ENCODE assay signal across 8 mouse cellular contexts in the genomic region with DNA sequence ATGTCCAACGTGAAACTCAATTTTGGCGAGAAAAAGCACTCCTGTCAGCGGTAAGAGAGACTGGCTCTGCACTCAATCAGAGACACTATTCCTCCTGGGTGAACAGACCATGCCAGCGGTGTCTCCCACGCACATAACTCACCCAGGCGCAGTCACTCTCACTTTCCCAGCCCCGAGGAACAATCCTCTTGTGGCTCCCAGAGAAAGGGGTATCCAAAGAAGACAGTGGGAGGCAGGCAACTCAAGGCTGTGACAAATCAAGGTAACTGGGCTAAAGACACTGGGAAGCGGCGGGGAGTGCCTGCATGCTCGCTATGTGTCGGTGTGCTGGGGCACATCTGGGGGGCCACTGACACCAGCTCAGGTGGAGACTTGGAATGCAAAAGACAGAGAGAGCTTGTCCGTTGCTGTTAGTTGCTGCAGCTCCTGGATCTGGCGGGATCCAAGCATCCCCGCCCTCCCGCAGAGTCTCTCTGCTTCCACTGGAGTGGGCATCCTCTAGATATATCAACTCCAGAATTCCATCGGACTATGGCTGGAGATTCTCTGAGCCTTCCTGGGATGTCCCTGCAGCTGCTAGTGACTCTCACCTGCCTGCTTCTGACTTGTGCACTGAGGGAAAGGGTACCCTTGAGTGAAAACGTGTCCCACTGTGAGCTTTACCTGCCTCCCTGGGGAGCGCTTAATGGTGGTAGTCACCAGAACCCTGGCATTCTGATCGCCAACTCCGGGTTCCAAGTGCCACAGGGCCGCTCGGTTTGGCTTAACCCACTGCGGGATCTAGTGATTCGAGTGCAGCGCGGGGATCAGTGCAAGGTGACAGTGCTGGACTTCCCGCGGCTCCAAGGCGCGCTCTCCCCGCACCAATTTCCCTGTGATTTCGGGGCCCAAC. TPM values are rescaled to one million over a fixed set of nuclear protein-coding genes. Genes with fewer than 3 reads are reported as not detected.
A peak's percentile ranks its signal among the peaks of the same experiment; 100 is the strongest.
DNase-seq lines count a peak whose midpoint lies in the region; ATAC-seq lines count a peak whose summit lies in the region.

A gene (plus strand): TSS at position 532 of the 892 bp plus-strand sequence.

- DNase-seq in kidney, adult 9 months = no peak
- peak; percentile 23 for DNase-seq in hindbrain, embryonic 11.5 days (ENCODE audit: low spot score)
- DNase-seq in neural tube, embryonic 10.5 days (ENCODE audit: extremely low spot score, low spot score) = peak; percentile 28
- no peak for DNase-seq in gastrocnemius, postnatal 4 days (ENCODE audit: low spot score in 2 of 2)
- no peak for DNase-seq in cerebellum, postnatal 14 days
- DNase-seq in kidney, adult 11 months = no peak

- no peaks in the 10 kb centered on the region for H3K36me3 ChIP-seq in kidney, embryonic 15.5 days
- H3K36me3 ChIP-seq in hindbrain, embryonic 11.5 days (ENCODE audit: control insufficient read depth, insufficient read depth, low read length) = no peaks in the 10 kb centered on the region

- WGBS in kidney, embryonic 15.5 days = 2% methylated on average over 32 of the region's 32 CpGs
- WGBS in hindbrain, embryonic 11.5 days = 3% methylated on average over 32 of the region's 32 CpGs

- peak within 1 kb of the TSS; percentile 65 for H3K4me2 ChIP-seq in kidney, embryonic 15.5 days
- peak within 1 kb of the TSS; percentile 37 for H3K4me2 ChIP-seq in hindbrain, embryonic 11.5 days (replicated peaks; ENCODE audit: low read depth, low read length)

- H3K27me3 ChIP-seq in kidney, embryonic 15.5 days = peaks cover 26% of the 10 kb centered on the region
- H3K27me3 ChIP-seq in hindbrain, embryonic 11.5 days (ENCODE audit: control insufficient read depth, insufficient read depth, low read length) = peaks cover 16% of the 10 kb centered on the region

- H3K9me3 ChIP-seq in kidney, embryonic 15.5 days (replicated peaks) = no peaks in the 10 kb centered on the region
- H3K9me3 ChIP-seq in hindbrain, embryonic 11.5 days (ENCODE audit: control insufficient read depth, low read length) = no peaks in the 10 kb centered on the region

- no peak within 1 kb of the TSS for H3K27ac ChIP-seq in kidney, embryonic 15.5 days
- no peak within 1 kb of the TSS for H3K27ac ChIP-seq in hindbrain, embryonic 11.5 days (ENCODE audit: low read depth, low read length)

- peak; percentile 86 for ATAC-seq in kidney, embryonic 15.5 days (replicated peaks; ENCODE audit: low FRiP score)
- ATAC-seq in common myeloid progenitor, adult 5-6 weeks (replicated peaks; ENCODE audit: low read depth, poor library complexity, severe bottlenecking) = peak; percentile 17; the same call in 1 of the 2 replicates
- ATAC-seq in hindbrain, embryonic 11.5 days (ENCODE audit: low FRiP score) = no peak

- peak within 1 kb of the TSS; percentile 17 for H3K9ac ChIP-seq in kidney, embryonic 15.5 days
- no peak within 1 kb of the TSS for H3K9ac ChIP-seq in hindbrain, embryonic 11.5 days (ENCODE audit: low read depth, low read length)

- peak within 1 kb of the TSS; percentile 33 for H3K4me3 ChIP-seq in kidney, embryonic 15.5 days (replicated peaks)
- peak within 1 kb of the TSS; percentile 13 for H3K4me3 ChIP-seq in hindbrain, embryonic 11.5 days (ENCODE audit: low read depth, low read length)

- peaks cover 11% of the 10 kb centered on the region; the same call in 1 of the 2 replicates for H3K4me1 ChIP-seq in kidney, embryonic 15.5 days
- H3K4me1 ChIP-seq in hindbrain, embryonic 11.5 days (replicated peaks; ENCODE audit: control insufficient read depth, insufficient read depth, low read length) = peaks cover 7% of the 10 kb centered on the region

RNA-seq across cellular contexts. Expression of the gene that starts here (rescaled TPM):
- polyA plus RNA-seq in kidney, embryonic 15.5 days (2015; fragmentation: Nextera tagmentation; extraction: Ambion mirVana) = 0.19 and 0.22 TPM in 2 replicates
- not detected in 2 replicates for total RNA-seq in common myeloid progenitor, adult 5-6 weeks (2017)
- polyA plus RNA-seq in hindbrain, embryonic 11.5 days (2014; fragmentation: Nextera tagmentation; extraction: Ambion mirVana) = 0.03 TPM in 1 of 2 replicates, not detected in the other
- total RNA-seq in gastrocnemius, postnatal 4 days (2021) = not detected

Comparison
In these comparisons a context has a peak if more than half of its experiments do, and no peak if none do; other contexts are left out.
1. Peak in ATAC-seq, H3K4me3 ChIP-seq, H3K9ac ChIP-seq and H3K4me2 ChIP-seq in kidney, embryonic 15.5 days; RNA of the gene not detected or under 1 TPM.
2. Peak in ATAC-seq in common myeloid progenitor, adult 5-6 weeks; RNA of the gene not detected or under 1 TPM.
3. Peak in DNase-seq, H3K4me3 ChIP-seq and H3K4me2 ChIP-seq in hindbrain, embryonic 11.5 days; RNA of the gene not detected or under 1 TPM.